Mouse (Mus musculus) limb, embryonic 12.5 days (tissue): Measurements from ENCODE around the gene Slc17a6. TPM values are rescaled to one million over a fixed set of nuclear protein-coding genes. Genes with fewer than 3 reads are reported as not detected.

ENCODE experiments used
- ATAC-seq: fragments of 200-750 bp; cut with Nextera tagmentation; 2 replicates; pipeline ENCODE4 v1.8.0; 2017; ENCODE audit warnings: low read depth, moderate TSS enrichment; ENCODE audit not compliant: insufficient number of reproducible peaks, insufficient read depth, low FRiP score, low TSS enrichment
- H3K27ac ChIP-seq: fragments of 300-500 bp; sonication (generic); 2 replicates; pipeline ENCODE4 v1.5.1; 2016; ENCODE audit warnings: mild to moderate bottlenecking, moderate library complexity
- H3K27me3 ChIP-seq: fragments of 300-500 bp; sonication (generic); 2 replicates; pipeline ENCODE4 v1.6.1; 2016; ENCODE audit warnings: mild to moderate bottlenecking, moderate library complexity
- H3K36me3 ChIP-seq: fragments of 300-500 bp; sonication (generic); 2 replicates; pipeline ENCODE4 v1.6.1; 2016; ENCODE audit warnings: mild to moderate bottlenecking, moderate library complexity
- H3K4me1 ChIP-seq: fragments of 300-500 bp; sonication (generic); replicated peaks from 2 replicates; pipeline ENCODE4 v1.6.1; 2016
- H3K4me2 ChIP-seq: fragments of 300-500 bp; sonication (generic); 2 replicates; pipeline ENCODE4 v1.6.1; 2016; ENCODE audit warnings: mild to moderate bottlenecking, moderate library complexity
- H3K4me3 ChIP-seq: fragments of 300-500 bp; sonication (generic); replicated peaks from 2 replicates; pipeline ENCODE4 v1.5.1; 2016; ENCODE audit warnings: mild to moderate bottlenecking
- H3K9ac ChIP-seq: fragments of 300-500 bp; sonication (generic); replicated peaks from 2 replicates; pipeline ENCODE4 v1.6.1; 2016; ENCODE audit warnings: mild to moderate bottlenecking, moderate library complexity
- H3K9me3 ChIP-seq: fragments of 300-500 bp; sonication (generic); 2 replicates; pipeline ENCODE4 v1.6.1; 2016; ENCODE audit warnings: mild to moderate bottlenecking, moderate library complexity
- WGBS: fragments of 180-500 bp; shearing (Covaris S2); methylation state at CpG from one replicate; pipeline ENCODE4 v1.1.7; 2016; 5-methylcytosine and 5-hydroxymethylcytosine counted together
- polyA plus RNA-seq: library from polyadenylated mRNA; unstranded; fragments of >200 nt; fragmentation: Nextera tagmentation; extraction: Ambion mirVana; gene quantifications from 2 replicates; pipeline ENCODE4 v1.2.1, GENCODE M21; 2016

The Slc17a6 gene
- 0.12 and 0.20 TPM in 2 replicates for polyA plus RNA-seq

DNA sequence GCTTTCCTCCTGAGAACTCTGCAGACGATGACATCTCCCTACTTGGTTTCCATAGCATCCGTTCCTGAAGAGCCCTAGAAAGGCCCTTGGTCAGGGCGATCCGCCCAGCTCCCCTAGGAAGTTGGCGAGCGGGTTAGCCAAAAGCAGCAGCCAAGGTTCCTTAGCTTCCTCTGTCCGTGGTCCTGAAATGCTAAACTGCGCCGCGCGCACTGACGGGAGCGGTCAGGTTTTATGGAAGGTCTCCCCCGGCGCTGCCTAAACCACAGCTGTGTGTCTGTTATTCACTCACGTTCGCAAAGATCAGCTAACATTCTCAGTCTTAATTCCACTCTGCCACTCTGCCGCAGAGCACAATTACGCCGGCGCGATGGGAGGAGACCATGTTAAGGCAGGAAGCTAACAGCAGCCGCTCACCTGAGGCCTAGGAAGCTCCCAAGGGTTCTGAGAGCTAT is at the start of gene Slc17a6:
Slc17a6 (plus strand) TSS at position 313 of the 452 bp plus-strand sequence.
- Histone ChIP-seq H3K36me3 (no peaks in the 10 kb centered on the region), H3K9me3 (no peaks in the 10 kb centered on the region), H3K27ac (no peak within 1 kb of the TSS), H3K4me3 (no peak within 1 kb of the TSS), H3K27me3 (peaks cover 56% of the 10 kb centered on the region), H3K4me1 (peaks cover 7% of the 10 kb centered on the region; the same call in 1 of the 2 replicates), H3K4me2 (peak within 1 kb of the TSS; percentile 26; the same call in 1 of the 2 replicates), H3K9ac (no peak within 1 kb of the TSS)
- no peak for ATAC-seq
- under 1% methylated on average over 23 of the region's 23 CpGs for WGBS

DNA sequence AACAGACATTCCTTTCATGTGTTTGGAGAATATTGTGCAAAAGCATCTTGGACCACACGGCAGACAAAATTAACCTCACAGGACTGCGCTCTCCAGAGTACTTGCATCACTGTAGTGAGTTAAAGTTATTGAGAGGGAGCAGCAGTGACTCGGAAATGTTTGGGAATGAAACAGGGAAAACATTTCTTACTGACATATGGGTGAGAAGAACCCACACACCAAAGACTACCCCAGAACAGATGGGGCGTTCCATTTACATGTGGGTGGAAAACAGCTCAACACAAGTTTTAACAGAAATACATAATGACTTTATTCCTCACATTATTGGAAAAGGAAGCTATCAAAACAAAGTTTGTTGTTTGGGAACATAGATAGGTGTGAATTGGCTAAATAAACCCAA is 21.8 kb upstream of the Slc17a6 start:
- Histone ChIP-seq H3K27ac (no peak overlapping the region), H3K4me3 (no peak overlapping the region), H3K27me3 (no peaks in the 10 kb centered on the region), H3K9me3 (no peaks in the 10 kb centered on the region), H3K9ac (no peak overlapping the region), H3K36me3 (no peaks in the 10 kb centered on the region), H3K4me2 (no peak overlapping the region), H3K4me1 (no peaks in the 10 kb centered on the region)
- no peak for ATAC-seq
- WGBS, result 77% methylated on average over 4 of the region's 4 CpGs

DNA sequence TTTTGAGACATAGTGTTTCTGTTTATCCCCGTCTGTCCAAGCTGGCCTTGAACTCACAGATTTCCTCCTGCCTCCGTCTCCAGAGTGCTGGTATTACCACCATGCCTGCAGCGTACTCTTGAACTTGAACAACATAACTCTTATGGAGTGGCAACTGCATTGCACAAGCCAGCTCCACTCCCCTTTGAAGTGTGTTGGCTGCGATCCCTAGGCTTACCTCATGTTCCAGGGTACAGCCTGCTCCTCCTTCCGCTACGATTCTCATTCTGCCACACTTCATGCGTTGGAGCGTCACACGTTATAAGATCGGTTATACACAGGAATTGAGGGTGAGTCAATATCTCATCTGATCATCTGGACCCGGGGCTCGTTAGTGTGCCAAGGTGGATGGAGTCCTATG is 18.1 kb upstream of the Slc17a6 start:
- Histone ChIP-seq H3K36me3 (no peaks in the 10 kb centered on the region), H3K4me3 (no peak overlapping the region), H3K27ac (no peak overlapping the region), H3K4me1 (no peaks in the 10 kb centered on the region), H3K9ac (no peak overlapping the region), H3K9me3 (no peaks in the 10 kb centered on the region), H3K27me3 (no peaks in the 10 kb centered on the region), H3K4me2 (no peak overlapping the region)
- WGBS, result 85% methylated on average over 12 of the region's 12 CpGs
- ATAC-seq, result no peak

DNA sequence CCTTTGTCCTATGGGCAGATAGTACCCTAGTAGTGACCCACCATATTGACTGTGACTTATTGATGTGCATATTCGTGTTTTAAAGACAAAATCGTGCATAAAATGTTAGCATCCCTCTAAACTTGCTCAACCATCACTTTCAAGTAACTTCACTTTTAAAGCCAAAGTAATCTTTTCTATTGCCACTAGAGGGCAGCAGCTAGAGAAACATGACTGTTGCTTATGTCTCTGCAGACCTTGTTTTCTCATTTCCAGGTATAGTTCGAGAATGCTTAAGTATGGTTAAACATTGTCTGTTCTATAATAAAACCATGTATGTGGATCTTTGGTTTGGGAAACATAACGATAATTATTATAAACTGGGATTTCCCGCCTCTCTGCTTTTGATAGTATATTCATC is 7.4 kb upstream of the Slc17a6 start:
- H3K36me3 ChIP-seq, result no peaks in the 10 kb centered on the region
- whole genome bisulfite sequencing, result 40% methylated on average over 5 of the region's 5 CpGs
- H3K27me3 ChIP-seq, result no peaks in the 10 kb centered on the region; the same call in 1 of the 2 replicates
- no peak overlapping the region for H3K4me2 ChIP-seq
- ATAC-seq, result no peak
- no peaks in the 10 kb centered on the region for H3K9me3 ChIP-seq
- H3K27ac ChIP-seq, result no peak overlapping the region
- no peaks in the 10 kb centered on the region for H3K4me1 ChIP-seq
- H3K9ac ChIP-seq, result no peak overlapping the region
- no peak overlapping the region for H3K4me3 ChIP-seq

DNA sequence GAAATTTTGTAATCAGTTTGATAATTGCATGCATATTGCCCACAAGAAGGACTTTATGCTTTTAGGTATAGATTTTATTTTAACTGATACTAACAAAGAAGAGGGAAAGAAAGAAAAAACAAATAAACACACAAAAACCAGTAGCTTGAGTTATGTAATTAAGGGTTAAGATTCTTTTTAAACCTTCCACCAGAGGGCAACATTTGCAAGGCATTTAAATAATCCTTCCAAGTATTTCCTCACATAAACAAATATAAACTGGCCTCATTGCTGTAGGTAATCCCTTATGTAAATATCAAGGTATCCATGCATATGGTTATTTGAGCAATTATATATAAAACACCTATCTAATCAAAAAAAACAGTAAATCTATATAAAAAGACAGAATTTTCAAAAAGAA is 3.9 kb upstream of the Slc17a6 start:
- Histone ChIP-seq H3K9ac (no peak overlapping the region), H3K36me3 (no peaks in the 10 kb centered on the region), H3K4me2 (no peak overlapping the region), H3K27me3 (peaks cover 22% of the 10 kb centered on the region), H3K27ac (no peak overlapping the region), H3K9me3 (no peaks in the 10 kb centered on the region), H3K4me1 (0 out of 2 replicates have a peak, but pooled peaks cover 2% of the 10 kb centered on the region), H3K4me3 (no peak overlapping the region)
- ATAC-seq, result no peak

DNA sequence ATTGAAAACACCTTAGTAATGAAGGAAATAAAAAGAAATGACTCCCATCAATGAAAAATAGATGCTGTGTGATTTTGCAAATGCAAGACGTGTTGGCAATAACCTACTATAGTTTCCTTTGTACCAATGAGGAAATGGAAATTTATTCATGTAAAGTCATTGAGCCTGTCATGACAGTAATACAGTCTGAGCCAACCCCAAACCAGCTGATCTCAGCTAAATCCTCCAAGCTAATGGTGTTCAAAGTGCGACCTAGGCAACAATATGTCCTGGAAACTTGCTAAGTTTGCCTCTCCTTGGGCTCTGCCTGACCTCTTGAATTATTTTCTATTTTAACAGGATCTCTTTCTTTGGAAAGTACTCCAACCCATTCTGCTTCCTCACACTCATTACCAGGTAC is 3.4 kb upstream of the Slc17a6 start:
- peaks cover 23% of the 10 kb centered on the region for H3K27me3 ChIP-seq
- H3K27ac ChIP-seq, result no peak overlapping the region
- 39% methylated on average over 2 of the region's 2 CpGs for WGBS
- no peaks in the 10 kb centered on the region for H3K36me3 ChIP-seq
- H3K9me3 ChIP-seq, result no peaks in the 10 kb centered on the region
- no peak for ATAC-seq
- H3K4me1 ChIP-seq, result 0 out of 2 replicates have a peak, but pooled peaks cover 2% of the 10 kb centered on the region
- H3K4me3 ChIP-seq, result no peak overlapping the region
- no peak overlapping the region for H3K4me2 ChIP-seq
- H3K9ac ChIP-seq, result no peak overlapping the region

DNA sequence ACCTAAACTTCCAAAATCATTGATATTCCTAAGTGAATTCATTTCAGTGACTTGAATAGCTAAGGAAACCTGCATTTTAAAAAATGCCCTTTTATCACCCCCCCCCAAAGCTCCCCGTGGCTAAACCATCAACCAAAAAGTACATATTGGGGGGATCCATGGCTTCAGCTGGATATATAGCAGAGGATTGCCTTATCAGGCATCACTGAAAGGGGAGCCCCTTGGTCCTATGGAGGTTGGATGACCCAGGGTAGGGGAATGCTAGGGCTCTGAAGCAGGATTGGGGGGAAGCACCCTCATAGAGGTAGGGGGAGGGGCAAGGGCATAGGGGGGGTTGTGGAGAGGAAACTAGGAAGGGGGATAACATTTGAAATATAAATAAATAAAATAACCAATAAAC is 1.8 kb upstream of the Slc17a6 start:
- Histone ChIP-seq H3K27ac (no peak overlapping the region), H3K9me3 (no peaks in the 10 kb centered on the region), H3K4me2 (no peak overlapping the region), H3K36me3 (no peaks in the 10 kb centered on the region), H3K27me3 (peaks cover 38% of the 10 kb centered on the region), H3K4me1 (peaks cover 4% of the 10 kb centered on the region; the same call in 1 of the 2 replicates), H3K4me3 (no peak overlapping the region), H3K9ac (no peak overlapping the region)
- ATAC-seq, result no peak
- WGBS, result 47% methylated on average over 1 of the region's 1 CpGs

DNA sequence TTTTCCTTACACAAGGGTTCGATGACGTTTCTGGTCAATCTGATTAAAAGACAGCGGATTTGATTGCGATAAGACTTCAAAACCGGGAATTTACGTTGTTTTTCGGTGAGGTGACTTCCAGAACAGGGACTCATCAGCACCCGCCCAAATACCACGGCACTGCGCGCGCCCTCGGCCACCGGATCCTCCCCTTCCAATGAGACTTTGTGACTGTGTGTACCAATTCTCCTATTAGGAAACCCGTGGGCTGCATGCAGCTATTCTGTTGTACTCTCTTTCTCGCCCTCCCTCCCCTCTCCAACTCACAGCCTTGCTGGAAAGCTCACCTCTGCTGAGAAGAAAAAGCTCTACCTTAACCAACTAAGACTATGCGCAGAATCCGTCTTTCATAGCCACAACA is 390 bp downstream of the Slc17a6 start:
- no peak overlapping the region for H3K4me2 ChIP-seq
- H3K27me3 ChIP-seq, result peaks cover 61% of the 10 kb centered on the region
- H3K9me3 ChIP-seq, result no peaks in the 10 kb centered on the region
- H3K4me1 ChIP-seq, result peaks cover 12% of the 10 kb centered on the region
- WGBS, result 1% methylated on average over 18 of the region's 18 CpGs
- no peak overlapping the region for H3K27ac ChIP-seq
- ATAC-seq, result no peak
- no peaks in the 10 kb centered on the region for H3K36me3 ChIP-seq
- H3K9ac ChIP-seq, result no peak overlapping the region
- no peak overlapping the region for H3K4me3 ChIP-seq

DNA sequence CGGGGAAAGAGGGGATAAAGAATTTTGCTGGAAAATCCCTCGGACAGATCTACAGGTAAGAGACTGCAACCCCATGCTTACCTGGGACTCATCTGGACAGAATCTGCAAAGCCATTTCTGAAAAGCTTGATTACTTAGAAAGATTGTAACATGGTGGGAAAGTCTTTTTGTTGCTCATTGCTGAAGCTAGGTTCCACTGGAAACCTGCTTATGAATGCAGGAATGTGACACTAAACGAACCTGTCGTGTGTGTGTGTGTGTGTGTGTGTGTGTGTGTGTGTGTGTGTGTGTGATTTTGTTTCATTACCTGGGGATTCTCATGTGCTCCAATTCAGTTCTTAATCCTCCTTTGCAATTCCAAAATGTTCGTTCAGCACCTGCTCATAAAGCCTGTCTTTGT is 860 bp downstream of the Slc17a6 start:
- no peak overlapping the region for H3K4me2 ChIP-seq
- H3K9ac ChIP-seq, result no peak overlapping the region
- WGBS, result 3% methylated on average over 5 of the region's 5 CpGs
- peaks cover 65% of the 10 kb centered on the region for H3K27me3 ChIP-seq
- no peak for ATAC-seq
- H3K36me3 ChIP-seq, result no peaks in the 10 kb centered on the region
- H3K4me3 ChIP-seq, result no peak overlapping the region
- peaks cover 16% of the 10 kb centered on the region for H3K4me1 ChIP-seq
- H3K9me3 ChIP-seq, result no peaks in the 10 kb centered on the region
- H3K27ac ChIP-seq, result no peak overlapping the region

DNA sequence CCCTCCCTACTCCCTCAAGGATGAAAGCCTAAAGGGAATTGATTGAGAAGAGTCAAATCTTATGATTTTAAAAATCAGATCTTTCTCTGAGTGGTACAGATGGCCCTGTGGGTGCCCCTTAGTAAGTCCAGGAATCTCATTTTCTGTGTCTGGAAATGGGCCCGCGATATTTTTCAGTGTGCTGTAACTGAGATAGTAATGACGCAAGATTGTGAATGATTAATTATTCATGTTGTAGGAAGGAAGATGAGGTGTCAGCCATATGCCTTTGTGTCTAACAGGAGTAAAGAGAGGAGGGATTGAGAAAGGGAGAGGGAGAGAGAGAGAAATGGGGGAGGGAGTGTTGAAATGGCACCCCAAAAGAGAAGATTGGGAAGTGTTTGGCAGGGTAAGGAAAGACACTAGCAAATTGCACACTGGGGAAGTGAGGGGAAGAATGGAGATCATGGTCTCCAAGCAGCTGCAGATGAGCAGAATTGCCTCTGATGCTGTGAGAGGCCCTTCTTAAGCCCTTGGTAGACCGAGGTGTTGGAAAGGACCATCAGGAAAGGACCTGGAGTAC is 2.6 kb downstream of the Slc17a6 start:
- Histone ChIP-seq H3K27ac (no peak overlapping the region), H3K4me2 (no peak overlapping the region), H3K9me3 (no peaks in the 10 kb centered on the region), H3K36me3 (no peaks in the 10 kb centered on the region), H3K9ac (no peak overlapping the region), H3K27me3 (peaks cover 78% of the 10 kb centered on the region), H3K4me1 (peaks cover 16% of the 10 kb centered on the region), H3K4me3 (no peak overlapping the region)
- no peak for ATAC-seq
- 3% methylated on average over 4 of the region's 4 CpGs for WGBS

DNA sequence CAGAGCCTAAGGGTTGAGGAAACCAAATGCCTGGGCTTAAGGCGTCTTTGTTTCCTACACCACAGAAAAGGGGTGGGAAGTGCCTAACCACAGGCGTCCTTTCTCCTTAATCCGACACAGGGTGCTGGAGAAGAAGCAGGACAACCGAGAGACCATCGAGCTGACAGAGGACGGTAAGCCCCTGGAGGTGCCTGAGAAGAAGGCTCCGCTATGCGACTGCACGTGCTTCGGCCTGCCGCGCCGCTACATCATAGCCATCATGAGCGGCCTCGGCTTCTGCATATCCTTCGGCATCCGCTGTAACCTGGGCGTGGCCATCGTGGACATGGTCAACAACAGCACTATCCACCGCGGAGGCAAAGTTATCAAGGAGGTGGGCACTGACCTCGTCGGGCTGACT is 3.4 kb downstream of the Slc17a6 start:
- H3K4me3 ChIP-seq, result no peak overlapping the region
- no peak overlapping the region for H3K9ac ChIP-seq
- no peak overlapping the region for H3K27ac ChIP-seq
- H3K27me3 ChIP-seq, result peaks cover 76% of the 10 kb centered on the region
- H3K4me1 ChIP-seq, result peaks cover 16% of the 10 kb centered on the region
- H3K36me3 ChIP-seq, result no peaks in the 10 kb centered on the region
- H3K9me3 ChIP-seq, result no peaks in the 10 kb centered on the region
- 0 out of 2 replicates have a peak, but pooled peaks have one; percentile 32 for ATAC-seq
- peak overlapping the region; percentile 3; the same call in 1 of the 2 replicates for H3K4me2 ChIP-seq
- WGBS, result under 1% methylated on average over 23 of the region's 23 CpGs
